Mouse (Mus musculus): ENCODE measurements around the gene Tmem179b. TPM values are rescaled to one million over a fixed set of nuclear protein-coding genes. Genes with fewer than 3 reads are reported as not detected.

The Tmem179b gene
- polyA plus RNA-seq, 1 experiment, result 18.8 TPM

- no peak for TF ChIP-seq POLR2A (IDR thresholded peaks at IDR 0.05; ENCODE audit: extremely low read depth, insufficient read depth, low read length)
- peak overlapping the region; percentile 86; the same call in 1 of the 2 replicates for H3K4me3 ChIP-seq (ENCODE audit: insufficient read depth, low read length)
- H3K27ac ChIP-seq (ENCODE audit: insufficient read depth, low read length), result no peak overlapping the region
- 0 out of 2 replicates have a peak, but pooled peaks cover 2% of the 10 kb centered on the region for H3K4me1 ChIP-seq (ENCODE audit: control insufficient read depth, insufficient read depth, low read length)
Observed at GRCm38 (mm10) chr19:8724392-8724791, 49.9 kb downstream of the Tmem179b start.

- no peak for TF ChIP-seq CTCF (IDR thresholded peaks at IDR 0.05; ENCODE audit: extremely low read depth, insufficient read depth, low read length)
- TF ChIP-seq POLR2A (IDR thresholded peaks at IDR 0.05; ENCODE audit: extremely low read depth, insufficient read depth, low read length), result no peak
- 0 out of 2 replicates have a peak, but pooled peaks cover 2% of the 10 kb centered on the region for H3K4me1 ChIP-seq (ENCODE audit: control insufficient read depth, insufficient read depth, low read length)
- H3K4me3 ChIP-seq (ENCODE audit: insufficient read depth, low read length), result peak overlapping the region; percentile 86
- H3K27ac ChIP-seq (ENCODE audit: insufficient read depth, low read length), result peak overlapping the region; percentile 6; the same call in 1 of the 2 replicates
Observed at GRCm38 (mm10) chr19:8723574-8724346, 50.5 kb downstream of the Tmem179b start.

DNA sequence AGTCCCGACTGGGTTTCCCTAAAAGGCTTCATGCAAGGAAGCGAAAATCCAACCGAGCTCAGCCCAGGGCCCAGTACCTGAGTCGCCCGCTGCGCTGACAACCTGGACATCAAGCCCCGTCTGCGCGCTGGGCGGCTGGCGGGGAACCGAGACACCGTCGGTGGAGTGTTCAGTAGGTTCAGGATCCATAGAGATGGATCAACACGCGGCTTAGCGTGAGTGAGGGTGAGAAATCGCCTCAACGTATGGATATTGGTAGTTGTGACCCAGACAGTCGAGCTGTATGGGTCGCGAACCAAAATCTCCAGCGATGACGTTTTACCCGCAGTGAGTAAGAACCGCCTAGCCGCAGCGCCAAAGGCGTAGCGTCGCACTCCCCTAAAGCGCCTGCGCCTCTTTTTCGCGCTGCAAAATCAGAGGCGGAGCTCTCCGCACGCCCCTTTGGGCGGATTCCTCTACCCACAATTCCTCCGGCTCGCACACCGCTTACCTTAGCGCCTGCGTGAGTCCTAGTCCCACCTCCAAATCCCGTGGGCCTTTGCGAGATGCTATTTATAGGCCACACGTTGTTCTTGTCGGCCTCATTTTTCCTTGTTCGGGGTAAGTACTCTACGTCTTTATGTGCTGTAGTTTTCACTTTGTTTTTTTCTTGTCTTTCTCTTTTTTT is 51.2 kb downstream of the Tmem179b start, which contains the start of gene Slc3a2:
Gene Slc3a2, minus strand, starts transcription at position 463 of the 667 bp plus-strand sequence.
- H3K4me1 ChIP-seq (ENCODE audit: control insufficient read depth, insufficient read depth, low read length), result 0 out of 2 replicates have a peak, but pooled peaks cover 2% of the 10 kb centered on the region
- H3K4me3 ChIP-seq (ENCODE audit: insufficient read depth, low read length), result peak within 1 kb of the TSS; percentile 86
- TF ChIP-seq POLR2A (IDR thresholded peaks at IDR 0.05; ENCODE audit: extremely low read depth, insufficient read depth, low read length) (peak; percentile 95), CTCF (IDR thresholded peaks at IDR 0.05; ENCODE audit: extremely low read depth, insufficient read depth, low read length) (no peak)
- H3K27ac ChIP-seq (ENCODE audit: insufficient read depth, low read length), result peak within 1 kb of the TSS; percentile 96

- Histone ChIP-seq H3K27ac (ENCODE audit: insufficient read depth, low read length) (peak overlapping the region; percentile 96), H3K4me1 (ENCODE audit: control insufficient read depth, insufficient read depth, low read length) (0 out of 2 replicates have a peak, but pooled peaks cover 2% of the 10 kb centered on the region), H3K4me3 (ENCODE audit: insufficient read depth, low read length) (peak overlapping the region; percentile 86)
- TF ChIP-seq CTCF (IDR thresholded peaks at IDR 0.05; ENCODE audit: extremely low read depth, insufficient read depth, low read length) (no peak), POLR2A (IDR thresholded peaks at IDR 0.05; ENCODE audit: extremely low read depth, insufficient read depth, low read length) (no peak)
Observed at GRCm38 (mm10) chr19:8722559-8722906, 51.7 kb downstream of the Tmem179b start.

Other genes with a start within 250 kb of the Tmem179b start
- gene Slc22a8, start 183.2 kb downstream of the Tmem179b start, polyA plus RNA-seq (2012; rRNA removed), result 23.4 and 23.9 TPM in 2 replicates
- 5.9 and 6.5 TPM in 2 replicates for gene Slc22a6, start 156.4 kb downstream of the Tmem179b start, polyA plus RNA-seq (2012; rRNA removed)
- gene Chrm1, start 110.7 kb downstream of the Tmem179b start, polyA plus RNA-seq (2012; rRNA removed), result 109 and 117 TPM in 2 replicates
- 200 TPM in 2 replicates for gene Slc3a2, start 51.1 kb downstream of the Tmem179b start, polyA plus RNA-seq (2012; rRNA removed)
- 50.2 and 51.3 TPM in 2 replicates for gene Wdr74, start 38.6 kb downstream of the Tmem179b start, polyA plus RNA-seq (2012; rRNA removed)
- 0.59 TPM in 1 of 2 replicates, not detected in the other for gene 1700092M07Rik, start 33.7 kb downstream of the Tmem179b start, polyA plus RNA-seq (2012; rRNA removed)
- 106 and 109 TPM in 2 replicates for gene Stx5a, start 33.1 kb downstream of the Tmem179b start, polyA plus RNA-seq (2012; rRNA removed)
- 121 and 127 TPM in 2 replicates for gene Nxf1, start 17.4 kb downstream of the Tmem179b start, polyA plus RNA-seq (2012; rRNA removed)
- gene Tmem223, start 3.5 kb downstream of the Tmem179b start, polyA plus RNA-seq (2012; rRNA removed), result 134 and 142 TPM in 2 replicates
- gene Taf6l, start 11.9 kb upstream of the Tmem179b start, polyA plus RNA-seq (2012; rRNA removed), result 15.1 and 15.5 TPM in 2 replicates
- 177 and 184 TPM in 2 replicates for gene Polr2g, start 24.1 kb upstream of the Tmem179b start, polyA plus RNA-seq (2012; rRNA removed)
- 4.0 TPM in 2 replicates for gene Zbtb3, start 28.1 kb upstream of the Tmem179b start, polyA plus RNA-seq (2012; rRNA removed)
- 29.0 and 29.5 TPM in 2 replicates for gene Ttc9c, start 44.9 kb upstream of the Tmem179b start, polyA plus RNA-seq (2012; rRNA removed)
- gene Hnrnpul2, start 45.5 kb upstream of the Tmem179b start, polyA plus RNA-seq (2012; rRNA removed), result 78.5 and 85.1 TPM in 2 replicates
- not detected in 2 replicates for gene AC129217.1, start 55.3 kb upstream of the Tmem179b start, polyA plus RNA-seq (2012; rRNA removed)
- gene Bscl2, start 63.0 kb upstream of the Tmem179b start, polyA plus RNA-seq (2012; rRNA removed), result 135 and 137 TPM in 2 replicates
- 275 and 293 TPM in 2 replicates for gene Gng3, start 64.7 kb upstream of the Tmem179b start, polyA plus RNA-seq (2012; rRNA removed)
- gene Lrrn4cl, start 76.3 kb upstream of the Tmem179b start, polyA plus RNA-seq (2012; rRNA removed), result 1.0 and 1.3 TPM in 2 replicates
- gene Ubxn1, start 97.0 kb upstream of the Tmem179b start, polyA plus RNA-seq (2012; rRNA removed), result 108 and 118 TPM in 2 replicates
- 70.1 and 77.2 TPM in 2 replicates for gene Uqcc3, start 106.5 kb upstream of the Tmem179b start, polyA plus RNA-seq (2012; rRNA removed)
- 3.4 and 4.2 TPM in 2 replicates for gene Lbhd1, start 109.3 kb upstream of the Tmem179b start, polyA plus RNA-seq (2012; rRNA removed)
- gene Gm49403, start 109.5 kb upstream of the Tmem179b start, polyA plus RNA-seq (2012; rRNA removed), result not detected in 2 replicates
- 40.1 and 41.3 TPM in 2 replicates for gene 1810009A15Rik, start 114.4 kb upstream of the Tmem179b start, polyA plus RNA-seq (2012; rRNA removed)
- gene Gm49416, start 114.5 kb upstream of the Tmem179b start, polyA plus RNA-seq (2012; rRNA removed), result not detected in 2 replicates
- 16.1 and 16.7 TPM in 2 replicates for gene Ints5, start 118.5 kb upstream of the Tmem179b start, polyA plus RNA-seq (2012; rRNA removed)
- 87.5 and 89.8 TPM in 2 replicates for gene Ganab, start 123.6 kb upstream of the Tmem179b start, polyA plus RNA-seq (2012; rRNA removed)
- gene B3gat3, start 145.9 kb upstream of the Tmem179b start, polyA plus RNA-seq (2012; rRNA removed), result 222 and 224 TPM in 2 replicates
- gene Rom1, start 154.9 kb upstream of the Tmem179b start, polyA plus RNA-seq (2012; rRNA removed), result 8.0 and 9.2 TPM in 2 replicates
- 12.8 and 13.2 TPM in 2 replicates for gene Eml3, start 155.1 kb upstream of the Tmem179b start, polyA plus RNA-seq (2012; rRNA removed)
- gene Mta2, start 167.4 kb upstream of the Tmem179b start, polyA plus RNA-seq (2012; rRNA removed), result 24.6 and 25.2 TPM in 2 replicates
- 20.0 and 22.8 TPM in 2 replicates for gene Tut1, start 179.4 kb upstream of the Tmem179b start, polyA plus RNA-seq (2012; rRNA removed)
- gene Eef1g, start 192.6 kb upstream of the Tmem179b start, polyA plus RNA-seq (2012; rRNA removed), result 286 and 289 TPM in 2 replicates
- gene Ahnak, start 214.8 kb upstream of the Tmem179b start, polyA plus RNA-seq (2012; rRNA removed), result 6.7 and 7.7 TPM in 2 replicates

All from cortical plate, adult 2 months (tissue).